Mouse (Mus musculus): Measurements from ENCODE around the gene Orc1. TPM values are rescaled to one million over a fixed set of nuclear protein-coding genes. Genes with fewer than 3 reads are reported as not detected.

Orc1 gene
- polyA plus RNA-seq, 1 experiment from 2014 or later, result 9.0 TPM

Other genes starting within 250 kb of the Orc1 start
- gene Shisal2a, start 196.1 kb upstream of the Orc1 start, polyA plus RNA-seq (2014; fragmentation: Nextera tagmentation; extraction: Ambion mirVana), result 1.3 and 2.2 TPM in 2 replicates
- 58.8 and 60.8 TPM in 2 replicates for gene Gpx7, start 172.5 kb upstream of the Orc1 start, polyA plus RNA-seq (2014; fragmentation: Nextera tagmentation; extraction: Ambion mirVana)
- gene Tut4, start 120.0 kb upstream of the Orc1 start, polyA plus RNA-seq (2014; fragmentation: Nextera tagmentation; extraction: Ambion mirVana), result 48.5 and 56.1 TPM in 2 replicates
- gene Prpf38a, start 87 bp upstream of the Orc1 start, polyA plus RNA-seq (2014; fragmentation: Nextera tagmentation; extraction: Ambion mirVana), result 64.1 and 65.1 TPM in 2 replicates
- 16.1 and 18.7 TPM in 2 replicates for gene Cc2d1b, start 40.5 kb downstream of the Orc1 start, polyA plus RNA-seq (2014; fragmentation: Nextera tagmentation; extraction: Ambion mirVana)
- gene 3110021N24Rik, start 140.2 kb downstream of the Orc1 start, polyA plus RNA-seq (2014; fragmentation: Nextera tagmentation; extraction: Ambion mirVana), result 1.1 and 1.6 TPM in 2 replicates
- gene Zfyve9, start 201.4 kb downstream of the Orc1 start, polyA plus RNA-seq (2014; fragmentation: Nextera tagmentation; extraction: Ambion mirVana), result 2.2 and 4.4 TPM in 2 replicates

Data from heart, embryonic 11.5 days (tissue).